Mouse (Mus musculus) embryo, embryonic 10 days (tissue): ENCODE measurements around the gene Pde4a.
"Not testable (repeated sequence)": the region's sequence is repeated elsewhere in the genome, so short reads cannot be mapped to it uniquely, and the experiment has no call there.

Experiments used
- DNase-seq: peaks from one replicate; pipeline ENCODE4 v3.0.0-alpha.2; 2015; ENCODE audit warnings: low spot score

Pde4a gene

DNA sequence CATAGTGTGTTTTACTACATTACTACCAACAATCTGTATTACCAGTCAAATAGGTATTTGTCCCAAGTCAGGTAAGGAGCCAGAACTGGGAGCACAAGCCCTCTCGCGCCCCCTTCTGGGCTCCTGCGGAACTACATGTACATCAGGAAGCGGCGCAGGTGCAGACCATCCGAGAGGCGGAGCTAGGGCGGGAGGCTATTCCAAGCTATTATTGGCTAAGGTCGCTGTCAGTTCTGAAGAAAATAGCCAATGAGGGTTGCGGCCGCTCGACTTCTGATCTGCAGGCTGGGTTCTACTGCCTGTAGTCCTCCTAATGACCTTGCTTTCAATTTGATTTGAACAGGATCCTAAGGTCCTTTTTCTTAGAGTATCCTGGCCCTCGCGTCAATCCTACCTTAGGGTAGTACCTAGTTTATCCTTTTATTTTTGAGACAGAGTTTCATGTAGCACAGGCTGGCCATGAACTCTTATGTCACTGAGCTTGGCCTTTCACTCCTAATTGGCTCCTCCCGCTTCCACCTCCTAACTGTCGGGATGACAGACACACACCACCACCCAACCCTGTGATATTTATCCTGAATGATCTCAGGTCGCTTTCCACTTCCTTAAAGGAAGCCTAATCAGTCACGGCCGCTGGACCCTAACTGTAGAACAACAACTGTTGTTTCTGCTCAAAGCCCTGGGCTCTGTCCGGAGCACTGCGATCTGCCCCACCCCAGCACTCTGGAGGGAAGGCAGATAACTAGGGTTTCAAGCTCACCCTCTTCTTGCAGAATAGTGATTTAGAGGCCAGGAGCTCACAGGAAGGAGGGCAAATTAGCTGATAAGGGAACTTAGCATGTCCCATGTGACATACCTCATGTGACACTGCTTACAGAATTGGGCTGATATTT lies 55.2 kb downstream of the Pde4a start:
- peak; percentile 94 for DNase-seq

DNA sequence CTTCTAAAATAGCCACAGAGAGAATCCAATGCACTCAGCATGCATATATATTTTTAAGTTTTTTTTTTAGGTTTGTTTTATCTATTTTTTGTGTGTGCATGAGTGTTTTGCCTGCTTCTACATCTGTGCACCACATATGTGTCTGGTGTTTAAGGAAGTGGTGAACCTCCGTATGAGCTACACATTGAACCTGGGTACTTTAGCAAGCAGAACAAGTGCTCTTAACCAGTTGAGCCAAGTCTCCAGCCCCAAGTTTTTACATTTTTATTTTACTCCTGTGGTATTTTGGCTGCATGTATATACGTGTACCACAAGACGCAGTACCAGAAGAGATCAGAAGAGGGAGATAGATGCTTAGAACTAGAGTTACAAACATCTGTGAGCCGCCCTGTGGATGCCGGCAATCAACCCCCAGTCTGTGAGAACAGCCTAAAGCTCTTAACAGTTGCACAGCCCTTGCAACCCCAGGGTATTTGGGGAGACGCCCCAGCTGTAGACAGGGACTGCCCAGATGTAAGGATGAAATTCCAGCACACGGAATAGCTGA lies 55.9 kb downstream of the Pde4a start:
- peak; percentile 89 for DNase-seq

DNA sequence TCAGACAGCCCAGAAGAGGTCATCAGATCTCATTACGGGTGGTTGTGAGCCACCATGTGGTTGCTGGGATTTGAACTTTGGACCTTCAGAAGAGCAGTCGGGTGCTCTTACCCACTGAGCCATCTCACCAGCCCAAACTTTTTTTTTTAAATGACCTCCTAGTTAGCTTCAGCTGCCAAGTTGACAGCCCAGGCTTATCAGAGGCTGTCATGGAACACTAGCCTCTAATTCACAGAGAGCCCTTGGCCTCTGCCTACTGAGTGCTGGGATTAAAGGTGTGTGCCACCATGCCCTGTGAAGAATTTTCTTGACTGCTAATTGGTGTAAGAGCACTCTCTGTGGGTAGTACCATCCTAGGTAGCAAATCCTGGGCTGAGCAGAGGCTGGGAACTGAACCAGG lies 58.0 kb downstream of the Pde4a start:
- DNase-seq: not testable (repeated sequence)

DNA sequence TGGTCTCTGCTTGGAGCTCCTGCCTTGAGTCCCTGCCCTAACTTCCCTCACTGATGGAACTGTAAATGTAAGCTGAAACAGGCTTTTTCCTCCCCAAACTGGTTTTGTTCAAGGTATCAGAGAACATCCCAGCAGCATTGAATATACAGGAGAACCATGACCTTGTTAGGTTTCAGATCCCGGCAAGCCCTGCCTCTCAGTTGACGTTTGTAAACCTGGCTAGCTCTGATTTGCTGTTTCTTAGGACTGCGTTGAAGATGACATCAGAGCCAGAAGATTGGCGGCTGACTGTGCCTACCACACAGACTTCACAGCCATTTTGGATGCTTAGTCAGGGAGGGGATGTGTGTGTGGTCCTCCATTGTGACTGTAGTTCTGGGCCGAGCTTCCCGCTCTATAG lies 58.4 kb downstream of the Pde4a start:
- no peak for DNase-seq

DNA sequence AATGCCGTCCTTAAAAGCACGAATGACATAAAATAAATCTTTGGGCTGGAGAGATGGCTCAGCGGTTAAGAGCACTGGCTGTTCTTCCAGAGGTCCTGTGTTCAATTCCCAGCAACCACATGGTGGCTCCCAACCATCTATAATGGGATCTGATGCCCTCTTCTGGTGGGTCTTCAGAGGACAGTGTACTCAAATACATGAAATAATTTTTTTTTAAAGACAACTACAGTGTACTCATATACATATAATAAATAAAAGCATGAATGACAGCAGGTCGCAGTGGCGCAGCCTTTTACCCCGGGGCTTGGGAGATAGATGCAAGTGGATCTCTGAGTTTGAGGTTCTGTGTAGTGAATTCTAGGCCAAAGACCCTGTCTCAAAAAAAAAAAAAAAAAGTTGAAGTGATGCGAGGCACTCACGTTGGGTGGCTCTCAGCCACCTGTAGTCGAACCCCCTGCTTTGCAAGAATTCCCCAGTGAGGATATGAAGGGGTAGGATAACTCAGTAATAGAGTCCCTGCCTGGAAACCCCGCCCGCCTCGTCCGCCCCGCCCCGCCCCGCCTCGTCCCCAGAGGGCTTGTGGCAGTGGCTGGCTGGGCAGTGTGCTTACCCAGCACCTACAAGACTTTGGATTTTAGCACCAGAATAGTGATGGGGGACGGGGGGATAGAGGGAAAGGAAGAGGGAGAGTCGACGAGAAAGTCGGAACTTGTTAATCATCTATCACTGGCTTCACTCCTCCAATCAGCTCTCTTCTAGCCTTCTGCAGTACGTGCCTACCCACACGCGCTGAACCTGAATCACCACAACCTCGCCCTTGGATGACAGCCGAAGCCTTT lies 59.3 kb downstream of the Pde4a start:
- DNase-seq: peak; percentile 81

DNA sequence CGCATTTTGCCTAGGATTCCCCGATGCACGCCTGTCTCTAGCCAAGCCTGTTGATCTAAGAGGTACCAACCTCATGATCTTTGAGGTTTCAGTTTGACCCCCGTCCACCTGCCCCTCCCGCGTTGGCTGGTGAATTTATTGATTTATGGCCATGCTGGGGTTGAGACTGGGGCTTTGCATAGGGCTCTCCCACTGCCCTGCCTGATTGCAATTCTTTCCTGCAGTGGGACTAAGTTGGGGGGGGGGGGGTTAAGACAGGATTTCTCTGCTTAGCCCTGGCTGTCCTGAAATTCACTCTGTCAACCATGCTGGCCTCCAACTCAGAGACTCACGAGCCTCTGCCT lies 59.9 kb downstream of the Pde4a start:
- no peak for DNase-seq

DNA sequence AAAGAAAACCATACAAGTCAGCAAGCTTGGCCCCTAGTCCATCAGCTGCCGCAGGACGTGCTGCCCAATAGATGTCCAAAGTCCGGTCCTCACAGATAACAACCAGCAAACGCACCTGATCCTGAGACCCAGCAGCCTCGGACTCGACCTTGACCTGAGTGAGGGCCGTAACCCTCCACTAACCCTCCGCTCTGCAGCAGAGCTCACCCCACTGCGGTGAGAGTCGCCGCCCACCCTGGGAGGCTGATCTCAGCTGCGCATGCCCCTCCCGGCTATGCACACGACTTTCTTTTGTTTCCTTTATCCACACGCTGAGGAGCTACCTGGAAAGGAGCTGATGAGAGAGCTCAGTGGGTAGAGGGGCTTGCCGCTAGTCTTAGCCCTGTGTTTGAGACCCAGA lies 61.8 kb downstream of the Pde4a start:
- peak; percentile 67 for DNase-seq

DNA sequence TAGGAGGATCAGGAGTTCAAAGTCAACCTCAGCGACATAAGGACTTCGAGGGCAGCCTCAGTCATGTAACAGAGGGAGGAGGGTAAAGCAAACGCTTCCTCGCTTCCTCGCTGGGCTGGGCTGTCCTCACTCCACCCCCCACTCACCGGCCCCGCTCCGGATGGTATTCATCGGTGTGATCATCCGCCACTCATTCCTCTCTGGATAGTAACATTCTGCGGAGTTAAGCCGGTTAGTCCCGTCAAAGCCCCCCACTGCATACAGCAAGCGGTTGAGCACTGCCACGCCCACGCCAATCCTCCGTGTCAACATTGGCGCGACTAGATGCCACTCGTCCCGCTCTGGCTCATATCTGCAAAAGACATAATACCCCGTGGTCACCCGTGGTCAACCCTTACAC lies 66.0 kb downstream of the Pde4a start:
- no peak for DNase-seq

DNA sequence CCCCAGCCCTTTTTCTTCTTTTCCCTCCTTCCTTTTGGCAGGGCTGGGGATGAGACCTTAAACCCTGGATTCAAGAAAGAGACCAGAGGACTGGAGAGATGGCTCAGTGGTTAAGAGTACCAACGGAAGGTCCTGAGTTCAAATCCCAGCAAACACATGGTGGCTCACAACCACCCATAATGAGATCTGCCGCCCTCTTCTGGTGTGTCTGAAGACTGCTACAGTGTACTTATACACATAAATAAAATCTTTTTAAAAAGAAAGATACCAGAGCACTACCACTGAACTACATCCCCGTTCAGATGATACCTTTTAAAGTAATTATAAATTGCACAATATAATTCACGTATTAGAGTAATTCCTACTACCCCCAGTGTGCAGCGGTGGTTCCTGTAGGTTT lies 67.4 kb downstream of the Pde4a start:
- no peak for DNase-seq

DNA sequence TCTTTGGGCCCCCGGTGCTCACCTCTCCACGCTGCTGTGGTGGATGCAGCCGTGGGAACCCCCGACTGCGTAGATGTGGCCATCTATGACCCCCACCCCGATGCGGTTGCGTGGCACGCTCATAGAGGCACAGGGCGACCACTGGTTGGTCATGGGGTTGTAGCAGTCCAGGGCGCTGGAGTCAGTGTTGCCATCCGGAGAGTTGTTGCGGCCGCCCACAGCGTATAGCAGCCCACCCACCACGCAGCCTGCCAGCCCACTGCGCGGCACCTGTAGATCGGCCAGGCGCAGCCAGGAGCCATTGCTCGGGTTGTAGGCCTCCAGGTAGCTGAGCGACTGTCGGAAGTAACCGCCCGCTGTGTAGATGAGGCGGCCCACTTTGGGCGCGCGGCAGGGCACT lies 67.9 kb downstream of the Pde4a start:
- no peak for DNase-seq

DNA sequence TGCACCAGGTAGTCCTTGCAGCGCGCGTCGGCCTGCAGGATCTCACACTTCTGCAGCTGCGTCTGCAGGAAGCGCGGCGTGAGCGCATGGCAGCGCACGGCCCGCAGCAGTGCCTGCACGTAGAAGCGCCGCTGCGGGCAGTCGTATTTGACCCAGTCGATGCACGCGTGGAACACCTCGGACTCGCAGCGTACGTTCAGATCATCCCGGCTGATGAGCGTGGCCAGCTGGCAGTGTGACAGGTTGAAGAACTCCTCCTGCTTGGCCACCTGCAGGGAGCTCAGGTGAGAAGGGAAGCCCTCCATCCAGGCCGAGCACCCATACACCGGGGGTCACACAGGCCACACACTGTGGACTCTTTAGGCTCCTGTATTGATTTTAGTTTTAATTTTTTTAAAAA lies 68.3 kb downstream of the Pde4a start:
- DNase-seq: no peak

DNA sequence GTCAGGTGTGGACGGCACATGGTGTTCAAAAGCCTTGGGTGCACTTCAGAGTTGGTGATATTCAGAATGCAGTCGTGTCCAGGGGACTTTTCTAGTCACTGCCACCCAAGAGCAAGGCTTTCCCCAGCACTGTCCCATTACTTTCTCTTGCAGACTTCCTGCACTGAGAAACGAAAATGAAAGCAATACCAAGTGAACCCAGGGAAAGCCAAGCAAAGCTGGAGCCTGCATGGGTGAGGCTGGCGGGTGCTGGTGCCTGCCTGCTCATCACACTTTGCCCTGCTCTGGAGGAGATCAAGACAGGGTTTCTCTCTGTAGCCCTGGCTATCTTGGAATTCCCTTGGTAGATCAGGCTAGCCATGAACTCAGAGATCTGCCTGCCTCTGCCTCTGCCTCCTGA lies 69.8 kb downstream of the Pde4a start:
- DNase-seq: no peak

DNA sequence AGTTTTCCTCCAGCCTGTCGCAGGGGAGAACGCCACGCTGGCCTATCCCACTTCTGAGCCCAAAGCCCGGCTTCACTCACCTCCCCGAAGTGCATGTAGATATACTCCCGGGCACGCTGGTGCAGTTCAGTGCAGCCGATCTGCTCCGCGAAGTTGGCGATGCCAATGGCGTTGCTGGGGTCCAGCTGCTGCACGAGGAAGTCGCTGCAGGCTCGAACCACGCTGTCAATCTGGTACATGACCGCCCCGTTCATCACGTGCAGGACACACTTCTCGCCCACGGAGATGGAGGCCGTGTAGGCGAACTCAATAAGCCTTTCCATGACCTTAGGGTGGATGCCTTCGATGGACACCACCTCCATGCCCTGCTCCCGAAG lies 71.5 kb downstream of the Pde4a start:
- DNase-seq: no peak

DNA sequence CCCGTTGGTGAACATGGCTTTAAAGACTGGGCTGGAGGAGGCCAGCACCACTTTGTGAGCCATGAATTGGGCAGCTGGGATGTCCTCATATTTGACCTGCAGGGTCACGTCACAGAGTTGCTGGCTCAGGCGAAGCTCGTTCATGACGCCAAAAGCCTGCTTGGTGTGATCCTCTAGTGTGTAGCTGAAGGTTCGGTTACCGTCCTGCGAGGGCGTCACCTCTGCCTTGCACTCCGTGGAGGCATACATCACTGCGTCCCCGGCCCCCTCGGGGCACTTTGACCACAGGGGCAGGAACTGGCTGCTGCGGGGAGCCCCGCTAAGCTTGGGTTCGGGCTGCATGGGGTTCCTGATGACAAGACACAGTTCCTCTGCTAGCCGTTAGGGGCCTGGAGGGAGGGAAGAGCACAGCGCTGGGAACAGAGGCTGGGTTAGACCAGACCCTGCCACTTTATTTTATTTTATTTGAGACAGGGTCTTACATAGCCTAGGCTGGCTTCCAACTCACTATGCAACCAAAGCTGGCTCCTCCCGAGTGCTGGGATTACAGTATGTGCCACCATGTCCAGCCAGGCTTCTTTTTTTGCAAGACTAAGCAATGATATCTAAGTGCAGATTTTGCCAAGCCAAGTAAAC lies 72.0 kb downstream of the Pde4a start:
- DNase-seq: peak; percentile 65

DNA sequence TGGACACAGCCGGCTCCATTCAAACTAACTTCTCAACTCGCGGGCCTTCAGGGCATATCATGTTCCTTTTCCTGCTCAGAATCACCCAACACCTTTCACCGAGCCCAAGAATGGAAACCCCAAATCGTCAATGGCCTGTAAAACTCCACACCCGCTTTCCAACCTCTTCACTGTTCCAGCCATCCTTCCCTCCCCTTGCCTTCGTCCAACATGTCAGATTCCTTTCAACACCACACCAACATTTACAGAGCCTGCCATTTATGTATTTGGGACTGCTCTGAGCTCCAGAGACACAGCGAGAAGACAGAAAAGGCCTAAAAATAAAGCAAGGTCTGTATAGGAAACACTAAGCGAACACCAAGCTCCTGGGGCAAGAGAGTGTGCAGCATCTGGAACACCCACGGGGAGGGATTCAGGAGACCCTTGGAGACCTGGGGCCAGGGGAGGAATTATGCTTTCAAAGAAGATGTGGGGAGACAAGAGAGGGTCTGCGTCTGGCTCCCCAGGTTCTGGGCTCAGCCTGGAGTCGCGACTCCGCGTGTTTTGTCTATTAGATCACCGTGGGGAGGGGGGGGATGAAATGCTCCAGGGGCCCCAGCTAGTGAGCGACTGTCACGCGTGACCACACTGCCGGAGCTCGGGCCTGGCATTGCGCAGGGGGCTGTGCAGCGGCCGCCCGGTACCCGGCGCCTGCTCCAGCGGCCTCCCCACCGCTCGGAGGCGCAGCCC lies 72.7 kb downstream of the Pde4a start:
- DNase-seq: peak; percentile 40

DNA sequence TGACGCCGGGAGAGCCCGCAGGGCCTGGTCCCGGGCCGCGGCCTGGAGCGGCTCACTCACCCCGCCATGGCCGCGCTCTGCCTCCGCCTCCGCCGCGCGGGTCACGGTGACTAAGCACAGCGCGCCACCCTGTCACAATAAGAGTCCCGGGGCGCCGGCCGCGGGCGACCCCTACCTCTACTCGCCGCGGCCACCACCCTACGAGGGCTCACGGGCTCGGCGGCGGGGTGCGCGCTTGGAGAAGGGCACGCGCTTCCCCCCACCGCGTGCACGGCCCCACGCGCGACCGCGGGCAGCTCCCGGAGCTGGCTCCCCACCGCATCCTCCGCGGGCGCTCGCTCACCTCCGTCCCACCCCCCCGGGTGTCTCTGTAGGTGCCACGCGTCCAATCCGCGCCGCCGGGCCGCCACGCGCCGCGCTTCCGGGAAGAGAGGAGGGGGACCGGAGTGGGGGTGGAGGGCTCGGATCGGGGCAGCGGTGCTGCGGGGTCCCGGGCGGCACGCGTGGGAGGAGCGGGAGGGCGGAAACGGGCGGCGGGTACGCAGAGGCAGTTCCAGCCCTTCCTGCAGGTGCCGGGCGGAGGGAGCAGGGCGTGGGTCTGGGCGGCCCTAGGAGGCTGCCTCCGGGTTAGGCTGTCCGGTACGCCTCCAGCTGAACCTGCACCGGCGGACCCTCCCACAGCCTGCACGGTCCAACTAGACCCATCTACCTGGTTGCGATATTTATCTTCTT lies 73.4 kb downstream of the Pde4a start, which contains the start of gene Keap1:
TSS of gene Keap1 (minus strand) at position 629 of the 732 bp plus-strand sequence.
- DNase-seq: peak; percentile 89

DNA sequence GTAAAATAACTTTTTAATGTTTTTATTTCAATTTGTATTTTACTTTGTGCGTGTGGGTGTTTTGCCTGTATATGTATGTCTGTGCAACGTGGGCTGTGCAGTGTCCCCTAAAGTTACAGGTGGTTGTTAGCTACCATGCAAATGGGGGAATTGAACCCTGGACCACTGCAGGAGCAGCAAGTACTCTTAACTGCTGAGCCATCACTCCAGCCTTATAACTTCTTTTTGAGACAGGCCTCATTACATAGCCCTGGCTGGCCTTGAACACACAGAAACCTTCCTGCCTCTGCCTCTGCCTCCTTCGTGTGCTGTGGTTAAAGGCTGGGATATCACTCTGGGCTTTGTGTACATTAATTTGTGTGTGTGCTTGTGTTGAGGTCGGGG lies 73.9 kb downstream of the Pde4a start:
- no peak for DNase-seq

DNA sequence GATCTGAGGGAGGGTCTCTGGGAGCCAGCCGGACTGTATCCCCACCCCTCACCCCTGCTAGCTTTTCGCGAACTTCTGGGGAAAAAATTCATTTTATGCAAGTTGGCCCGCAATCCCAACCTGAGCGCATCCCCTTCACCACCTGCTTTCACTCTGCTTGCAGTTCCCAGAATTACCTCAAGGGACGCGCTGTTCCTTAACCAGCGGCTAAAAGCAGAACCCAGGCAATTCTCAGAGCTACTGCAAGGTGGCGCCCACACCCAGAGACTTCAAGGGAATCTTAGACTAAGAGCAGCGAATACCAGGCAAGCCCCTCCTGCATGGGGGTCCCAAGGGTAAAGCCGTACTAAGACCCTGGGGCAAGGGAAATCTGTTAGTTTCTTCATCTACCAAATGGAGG lies 75.8 kb downstream of the Pde4a start:
- peak; percentile 96 for DNase-seq

DNA sequence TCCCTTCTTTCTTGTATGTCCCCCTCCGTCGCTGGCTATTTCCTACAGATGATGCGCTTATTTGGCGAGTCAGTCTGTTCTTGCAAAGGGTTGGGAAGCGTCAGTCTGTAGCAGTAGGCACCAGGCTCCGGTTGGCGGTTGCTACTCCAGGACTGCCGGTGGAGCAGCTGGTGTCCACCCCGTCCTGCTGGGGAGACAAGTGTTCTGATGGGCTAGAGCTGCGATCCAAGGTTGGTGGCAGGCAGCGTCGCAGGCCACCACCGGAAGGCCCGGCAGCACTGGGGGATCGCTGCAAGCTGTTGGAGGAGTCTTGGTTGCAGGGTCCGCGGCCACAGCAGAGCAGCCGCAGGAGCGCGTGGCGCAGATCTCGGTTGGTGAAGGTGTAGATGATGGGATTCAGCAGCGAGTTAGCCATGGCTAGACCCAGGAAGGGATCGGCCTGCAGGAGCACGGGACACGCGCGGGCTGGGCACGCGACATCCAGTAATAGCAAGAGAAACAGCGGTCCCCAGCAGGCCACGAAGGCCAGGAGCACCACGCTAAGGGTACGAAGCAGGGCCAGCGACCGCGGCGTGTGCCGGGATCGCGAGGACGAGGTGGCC lies 78.4 kb downstream of the Pde4a start:
- no peak for DNase-seq

DNA sequence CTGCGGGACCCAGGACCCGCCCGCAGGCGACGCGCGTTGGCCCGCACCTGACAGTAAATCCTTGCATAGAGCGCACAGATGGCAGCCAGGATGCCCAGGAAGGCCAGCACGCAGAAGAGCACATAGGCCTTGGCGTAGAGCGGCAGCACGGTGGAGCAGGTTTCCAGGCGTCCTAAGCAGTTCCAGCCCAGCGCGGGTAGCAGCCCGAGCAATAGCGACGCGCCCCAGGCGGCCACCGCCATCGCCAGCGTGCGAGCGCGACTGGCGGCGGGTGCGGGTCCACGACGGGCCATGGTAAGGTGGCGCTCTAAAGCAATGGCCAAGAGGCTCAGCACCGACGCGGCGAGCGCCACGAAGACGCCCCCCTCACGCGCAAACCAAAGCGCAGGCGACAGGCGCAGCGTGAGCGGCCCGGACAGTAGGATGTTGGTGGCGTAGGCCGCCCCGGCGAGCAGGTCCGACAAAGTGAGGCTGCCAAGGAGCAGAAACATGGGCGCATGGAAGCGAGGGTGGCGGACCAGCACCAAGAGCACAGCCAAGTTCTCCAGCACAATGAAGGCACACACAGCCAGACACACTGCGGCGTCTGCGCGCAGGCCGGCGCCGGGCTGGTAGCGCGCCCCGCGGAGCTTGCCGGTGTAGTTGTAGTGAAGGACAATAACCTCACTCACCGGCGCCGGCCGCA lies 79.1 kb downstream of the Pde4a start:
- peak; percentile 51 for DNase-seq
